Mouse (Mus musculus) T-helper 1 cell (primary cell): ENCODE measurements around the gene Ankrd44.
"Not testable (repeated sequence)": the region's sequence is repeated elsewhere in the genome, so short reads cannot be mapped to it uniquely, and the experiment has no call there.

Experiments
- in situ Hi-C: fragments of 300-600 bp; cut with MboI, MseI; formaldehyde crosslinking; loops from one replicate; pipeline ENCODE4 v1.15.1; 2025; ENCODE audit warnings: high pct_unique_total_duplicates

Gene Ankrd44

GRCm38 (mm10) chr1:54925971-54926771 lies at the start of gene Ankrd44:
Gene Ankrd44, minus strand, starts transcription at chr1:54926387.
- in situ Hi-C loops, result loop anchor here (5.0 kb wide), 1 partner anchor 94 kb away; no protein-coding TSS in a partner anchor

DNA sequence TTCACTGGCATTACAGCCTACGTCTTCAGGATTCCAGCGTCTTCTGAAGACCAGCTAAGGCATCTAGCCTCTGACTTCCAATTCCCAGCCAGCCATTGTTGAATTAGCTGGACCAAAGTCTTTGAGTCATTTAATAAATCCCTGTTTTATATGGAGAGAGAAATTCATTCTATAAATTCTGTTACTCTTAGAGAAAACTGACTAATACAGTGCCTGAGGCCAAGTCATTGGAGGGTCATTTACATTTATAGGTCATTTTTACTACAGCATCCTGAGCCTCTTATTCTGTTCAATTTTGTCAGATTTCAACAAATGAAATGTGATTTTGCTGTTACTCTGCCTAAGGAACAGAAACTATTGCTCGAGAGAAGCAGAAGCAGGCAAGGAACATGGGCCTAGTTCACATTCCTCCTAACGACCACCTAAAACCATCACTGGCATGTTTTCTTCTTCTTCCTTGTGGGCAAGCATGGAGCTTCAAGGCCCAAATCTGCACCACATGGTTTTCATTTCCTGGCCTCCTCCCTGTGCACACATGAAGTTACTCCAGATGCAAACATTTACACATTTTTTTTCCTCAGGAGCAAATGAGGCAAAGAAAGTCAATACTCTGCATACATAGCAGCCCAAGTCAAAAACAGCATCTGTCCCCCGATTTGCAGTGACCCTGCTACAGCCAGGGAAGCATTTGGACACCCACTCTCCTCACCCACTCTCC lies 45.7 kb upstream of the Ankrd44 start:
- in situ Hi-C loops, result no loop called here

- in situ Hi-C loops, result no loop called here
These were observed 40.7 kb upstream of the Ankrd44 start for GRCm38 (mm10) chr1:54966858-54967257.

GRCm38 (mm10) chr1:54965159-54965995 lies 39.2 kb upstream of the Ankrd44 start:
- in situ Hi-C loops, result no loop called here

- in situ Hi-C loops, result no loop called here
These were observed 35.5 kb upstream of the Ankrd44 start for GRCm38 (mm10) chr1:54961724-54962123.

- in situ Hi-C loops, result no loop called here
These were observed 34.5 kb upstream of the Ankrd44 start for GRCm38 (mm10) chr1:54960613-54961165.

GRCm38 (mm10) chr1:54958525-54958924 lies 32.3 kb upstream of the Ankrd44 start:
- in situ Hi-C loops, result no loop called here

DNA sequence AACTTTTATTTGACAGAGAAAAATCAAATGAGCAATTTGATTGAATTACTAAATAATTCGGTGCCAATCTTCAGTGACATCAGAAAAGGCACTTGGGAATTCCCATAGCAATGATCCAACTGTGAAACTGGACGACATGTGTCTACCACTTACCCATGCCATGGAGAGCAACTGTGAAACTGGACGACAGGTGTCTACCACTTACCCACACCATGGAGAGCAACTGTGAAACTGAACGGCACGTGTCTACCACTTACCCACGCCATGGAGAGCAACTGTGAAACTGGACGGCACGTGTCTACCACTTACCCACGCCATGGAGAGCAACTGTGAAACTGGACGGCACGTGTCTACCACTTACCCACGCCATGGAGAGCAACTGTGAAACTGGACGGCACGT lies 30.8 kb upstream of the Ankrd44 start:
- in situ Hi-C loops, result not testable (repeated sequence)

DNA sequence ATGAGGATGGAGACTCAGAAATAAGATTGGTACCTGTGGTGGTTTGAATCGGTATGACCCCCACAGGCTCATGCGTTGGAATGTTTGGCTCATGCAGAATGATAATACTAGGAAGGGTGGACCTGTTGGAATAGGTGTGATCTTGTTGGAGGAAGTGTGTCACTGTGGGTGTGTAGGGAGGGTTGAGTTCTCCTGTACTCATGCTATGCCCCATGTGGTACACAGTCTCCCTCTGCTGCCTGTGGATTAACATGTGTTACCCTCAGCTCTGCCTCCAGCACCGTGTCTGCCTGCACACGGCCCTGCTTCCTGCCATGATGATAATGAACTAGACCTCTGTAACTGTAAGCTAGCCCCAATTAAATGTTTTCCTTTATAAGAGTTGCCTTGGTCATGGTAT lies 28.7 kb upstream of the Ankrd44 start:
- in situ Hi-C loops, result no loop called here

GRCm38 (mm10) chr1:54944648-54945047 lies 18.5 kb upstream of the Ankrd44 start:
- in situ Hi-C loops, result no loop called here

- in situ Hi-C loops, result no loop called here
These were observed 9.3 kb upstream of the Ankrd44 start for GRCm38 (mm10) chr1:54935466-54935865.

DNA sequence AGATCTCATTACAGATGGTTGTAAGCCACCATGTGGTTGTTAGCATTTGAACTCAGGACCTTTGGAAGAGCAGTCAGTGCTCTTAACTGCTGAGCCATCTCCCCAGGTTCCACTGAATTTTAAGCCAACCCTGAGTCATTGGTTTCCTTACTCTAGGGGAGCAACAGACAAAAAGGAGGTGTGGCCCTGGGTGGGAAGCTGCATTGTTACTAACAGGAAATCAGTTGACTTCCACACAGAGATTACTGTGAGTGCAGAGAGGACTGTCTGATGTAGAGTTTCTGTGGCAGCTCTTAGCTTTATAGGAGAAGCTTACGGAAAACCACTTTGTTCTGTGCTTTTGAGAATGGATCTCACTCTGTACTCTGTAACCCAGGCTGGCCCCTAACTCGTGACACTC lies 8.7 kb upstream of the Ankrd44 start:
- in situ Hi-C loops, result no loop called here

DNA sequence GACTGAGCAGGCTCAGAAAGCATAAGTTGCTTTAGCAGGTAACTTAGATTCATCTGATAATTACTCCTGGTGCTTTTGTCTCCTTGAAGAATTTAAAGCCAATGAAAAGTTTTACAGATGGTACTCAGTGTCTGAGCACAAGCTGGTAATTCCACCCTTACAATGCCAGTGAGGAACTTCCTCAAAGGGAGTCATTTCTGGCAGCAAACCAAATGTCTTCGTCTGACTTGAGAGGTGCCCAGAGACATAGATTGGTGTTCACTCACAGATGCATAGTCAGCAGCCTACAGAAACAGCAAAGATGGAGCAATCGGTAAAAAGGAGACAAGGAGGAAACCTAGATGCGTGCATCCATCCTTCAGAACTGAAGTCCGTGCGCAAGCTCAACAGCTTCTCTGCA lies 7.5 kb upstream of the Ankrd44 start:
- in situ Hi-C loops, result no loop called here

GRCm38 (mm10) chr1:54932456-54933115 lies 6.4 kb upstream of the Ankrd44 start:
- in situ Hi-C loops, result no loop called here

GRCm38 (mm10) chr1:54931231-54931630 lies 5.0 kb upstream of the Ankrd44 start:
- in situ Hi-C loops, result no loop called here

DNA sequence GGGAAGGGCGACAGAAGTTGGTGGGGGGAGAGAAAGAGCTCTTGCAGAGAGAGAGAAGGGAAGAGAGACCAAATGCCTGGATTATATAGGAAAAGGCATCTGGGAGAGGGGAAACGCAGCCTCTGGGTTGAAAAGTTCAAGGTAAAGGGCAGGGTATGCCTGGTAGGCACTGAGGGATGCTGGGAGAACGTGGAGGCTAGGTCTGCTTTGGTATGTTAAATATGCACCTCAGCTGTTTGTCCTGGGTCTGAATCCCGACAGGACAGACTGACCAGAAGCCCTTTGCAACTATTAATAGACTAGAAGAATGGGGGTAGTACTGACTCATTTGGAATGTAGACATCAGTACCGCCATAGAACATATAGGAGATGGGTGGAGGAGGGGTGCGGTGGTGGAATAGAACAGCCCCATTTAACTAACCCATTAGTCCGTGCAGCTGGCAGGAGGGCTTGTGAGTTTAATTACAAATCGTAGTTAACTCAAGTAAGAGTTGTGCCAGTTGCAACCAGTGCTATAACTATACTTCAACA lies 4.5 kb upstream of the Ankrd44 start:
- in situ Hi-C loops, result no loop called here

DNA sequence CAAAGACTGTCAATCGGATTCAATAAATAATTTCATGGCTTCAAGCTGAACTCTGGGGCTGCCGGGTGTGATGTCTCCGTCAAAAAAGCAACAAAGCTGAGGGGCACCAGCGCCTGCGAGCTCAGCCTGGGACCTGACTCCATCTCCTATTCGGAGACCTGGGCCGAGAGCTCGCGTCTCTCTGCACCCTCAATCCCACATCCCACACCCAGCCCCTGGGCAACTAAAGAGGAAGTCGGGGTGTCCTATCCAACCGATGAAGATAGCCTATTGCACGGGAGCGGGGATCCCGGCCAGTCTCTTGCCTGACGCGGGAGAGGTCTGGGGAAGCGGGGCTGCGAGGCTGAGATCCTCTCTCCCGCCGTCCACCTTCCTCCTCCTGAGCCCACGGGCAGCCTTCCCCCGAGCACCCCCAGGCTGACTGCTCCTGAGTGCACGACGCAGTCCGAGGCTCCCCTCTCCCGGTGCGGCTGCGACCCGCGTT lies 694 bp downstream of the Ankrd44 start:
- in situ Hi-C loops, result loop anchor here (5.0 kb wide), 1 partner anchor 93 kb away; no protein-coding TSS in a partner anchor

GRCm38 (mm10) chr1:54924760-54925159 lies 1.4 kb downstream of the Ankrd44 start:
- in situ Hi-C loops, result loop anchor here (5.0 kb wide), 1 partner anchor 92 kb away; no protein-coding TSS in a partner anchor

DNA sequence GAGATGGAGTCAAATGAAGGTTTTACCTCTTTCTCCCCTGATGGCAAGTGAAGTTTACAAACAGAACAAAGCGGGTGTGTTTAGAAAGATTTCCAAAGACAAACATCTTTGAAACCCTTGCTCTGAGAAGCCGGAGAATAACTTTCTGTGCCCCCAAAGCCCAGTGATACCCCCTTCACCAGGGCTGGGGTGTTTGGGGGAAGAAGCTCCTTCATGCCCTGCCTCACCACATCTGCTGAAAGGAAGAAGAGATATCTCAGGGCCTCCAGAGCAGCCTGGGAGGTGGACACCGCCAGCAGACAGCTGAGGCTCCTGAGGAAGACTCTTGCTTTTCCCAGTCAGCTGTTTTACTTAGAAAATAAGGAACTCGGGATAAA lies 1.9 kb downstream of the Ankrd44 start:
- in situ Hi-C loops, result no loop called here
